In genomic region chr5:99613321-99614118, GRCm38 (mm10) we compare ENCODE assay signal across 8 mouse cellular contexts.
DNase-seq lines count a peak whose midpoint lies in the region; ATAC-seq and TF ChIP-seq lines count a peak whose summit lies in the region.
"Had no signal": no experiment of that assay in that cellular context is flagged by ENCODE, and none has a peak within 500 bp of the region (broad histone marks: within the 10 kb centered on the region; RNA-seq: fewer than 3 reads in every experiment).

No protein-coding gene starts in this region.

- no peak for TF ChIP-seq POLR2A in limb, embryonic 14.5 days (IDR thresholded peaks at IDR 0.05; ENCODE audit: borderline replicate concordance, extremely low read depth, insufficient read depth, insufficient read length)

- peak overlapping the region; percentile 11; the same call in 1 of the 2 replicates for H3K4me3 ChIP-seq in lung, embryonic 14.5 days (ENCODE audit: low read depth, low read length)
- H3K4me3 ChIP-seq in forebrain, embryonic 11.5 days (ENCODE audit: low read depth, low read length): peak overlapping the region; percentile 16; the same call in 1 of the 2 replicates
- H3K4me3 ChIP-seq in limb, embryonic 14.5 days (replicated peaks; ENCODE audit: low read length): peak overlapping the region; percentile 20; the same call in 1 of the 2 replicates
- peak overlapping the region; percentile 11; the same call in 1 of the 2 replicates for H3K4me3 ChIP-seq in stomach, embryonic 14.5 days (ENCODE audit: low read depth, low read length)
- H3K4me3 ChIP-seq: myocyte had no signal

- 2% methylated on average over 24 of the region's 24 CpGs for WGBS in lung, embryonic 14.5 days
- under 1% methylated on average over 24 of the region's 24 CpGs for WGBS in forebrain, embryonic 11.5 days
- under 1% methylated on average over 24 of the region's 24 CpGs for WGBS in limb, embryonic 14.5 days
- 2% methylated on average over 24 of the region's 24 CpGs for WGBS in stomach, embryonic 14.5 days

- peaks cover 14% of the 10 kb centered on the region; the same call in 1 of the 2 replicates for H3K27me3 ChIP-seq in lung, embryonic 14.5 days (ENCODE audit: insufficient read depth, low read length)
- H3K27me3 ChIP-seq in forebrain, embryonic 11.5 days (ENCODE audit: control insufficient read depth, insufficient read depth, low read length): peaks cover 4% of the 10 kb centered on the region
- no peaks in the 10 kb centered on the region for H3K27me3 ChIP-seq in limb, embryonic 14.5 days (ENCODE audit: control insufficient read depth, insufficient read depth, low read length)
- H3K27me3 ChIP-seq in stomach, embryonic 14.5 days (ENCODE audit: control insufficient read depth, insufficient read depth, low read length): peaks cover 3% of the 10 kb centered on the region; the same call in 1 of the 2 replicates

- peak; percentile 41; the same call in 1 of the 2 replicates for ATAC-seq in lung, embryonic 14.5 days (ENCODE audit: insufficient read depth)
- peak; percentile 81 for ATAC-seq in forebrain, embryonic 11.5 days (replicated peaks; ENCODE audit: low FRiP score)
- peak; percentile 55; the same call in 1 of the 2 replicates for ATAC-seq in limb, embryonic 14.5 days (ENCODE audit: low FRiP score, low read depth)
- ATAC-seq in stomach, embryonic 14.5 days (ENCODE audit: insufficient number of reproducible peaks, insufficient read depth, low FRiP score, low read depth): peak; percentile 47

- peak; percentile 59 for DNase-seq in lung, embryonic 14.5 days
- no peak for DNase-seq in lung, postnatal 25 days (ENCODE audit: low spot score)
- peak; percentile 82 for DNase-seq in forebrain, embryonic 11.5 days (ENCODE audit: low spot score)
- DNase-seq in limb, embryonic 14.5 days (ENCODE audit: low spot score): peak; percentile 43
- no peak for DNase-seq in frontal cortex, postnatal 14 days (ENCODE audit: low spot score in 2 of 2)
- DNase-seq in spleen, adult 18-20 months: no peak

- H3K27ac ChIP-seq in lung, embryonic 14.5 days (ENCODE audit: low read depth): no peak overlapping the region
- H3K27ac ChIP-seq in forebrain, embryonic 11.5 days (ENCODE audit: low read depth, low read length): peak overlapping the region; percentile 50
- no peak overlapping the region for H3K27ac ChIP-seq in limb, embryonic 14.5 days (replicated peaks; ENCODE audit: low read depth, low read length)
- no peak overlapping the region for H3K27ac ChIP-seq in stomach, embryonic 14.5 days (ENCODE audit: low read length)

- peak overlapping the region; percentile 50 for H3K4me2 ChIP-seq in lung, embryonic 14.5 days
- peak overlapping the region; percentile 52 for H3K4me2 ChIP-seq in forebrain, embryonic 11.5 days (ENCODE audit: low read depth, low read length, severe bottlenecking)
- peak overlapping the region; percentile 43 for H3K4me2 ChIP-seq in limb, embryonic 14.5 days (replicated peaks; ENCODE audit: low read depth, low read length, severe bottlenecking)
- H3K4me2 ChIP-seq in stomach, embryonic 14.5 days (replicated peaks; ENCODE audit: low read depth, low read length): peak overlapping the region; percentile 31

- no peaks in the 10 kb centered on the region for H3K9me3 ChIP-seq in lung, embryonic 14.5 days (ENCODE audit: low read depth, low read length)
- H3K9me3 ChIP-seq in forebrain, embryonic 11.5 days (ENCODE audit: control insufficient read depth, low read length): no peaks in the 10 kb centered on the region
- H3K9me3 ChIP-seq in limb, embryonic 14.5 days (ENCODE audit: control insufficient read depth, low read length): no peaks in the 10 kb centered on the region
- H3K9me3 ChIP-seq in stomach, embryonic 14.5 days (ENCODE audit: control insufficient read depth, low read depth, low read length): no peaks in the 10 kb centered on the region

- no peak for TF ChIP-seq CTCF in lung, embryonic 14.5 days (IDR thresholded peaks at IDR 0.05; ENCODE audit: low read depth)

- H3K9ac ChIP-seq in lung, embryonic 14.5 days: peak overlapping the region; percentile 23; the same call in 1 of the 2 replicates
- H3K9ac ChIP-seq in forebrain, embryonic 11.5 days (ENCODE audit: low read length): peak overlapping the region; percentile 44; the same call in 1 of the 2 replicates
- H3K9ac ChIP-seq in limb, embryonic 14.5 days (ENCODE audit: low read depth, low read length, severe bottlenecking): no peak overlapping the region; the same call in 1 of the 2 replicates
- H3K9ac ChIP-seq in stomach, embryonic 14.5 days (replicated peaks; ENCODE audit: low read depth, low read length): no peak overlapping the region

- no peaks in the 10 kb centered on the region; the same call in 1 of the 2 replicates for H3K4me1 ChIP-seq in lung, embryonic 14.5 days (ENCODE audit: insufficient read depth)
- peaks cover 15% of the 10 kb centered on the region for H3K4me1 ChIP-seq in forebrain, embryonic 11.5 days (replicated peaks; ENCODE audit: control insufficient read depth, insufficient read depth, low read length)
- H3K4me1 ChIP-seq in limb, embryonic 14.5 days (ENCODE audit: control insufficient read depth, insufficient read depth, low read length): peaks cover 12% of the 10 kb centered on the region
- peaks cover 12% of the 10 kb centered on the region; the same call in 1 of the 2 replicates for H3K4me1 ChIP-seq in stomach, embryonic 14.5 days (ENCODE audit: control insufficient read depth, insufficient read depth, low read length)

- H3K36me3 ChIP-seq in lung, embryonic 14.5 days (ENCODE audit: insufficient read depth): no peaks in the 10 kb centered on the region
- H3K36me3 ChIP-seq in forebrain, embryonic 11.5 days (ENCODE audit: control insufficient read depth, insufficient read depth, low read length): no peaks in the 10 kb centered on the region
- H3K36me3 ChIP-seq in limb, embryonic 14.5 days (ENCODE audit: control insufficient read depth, insufficient read depth, low read length): no peaks in the 10 kb centered on the region
- no peaks in the 10 kb centered on the region for H3K36me3 ChIP-seq in stomach, embryonic 14.5 days (ENCODE audit: control insufficient read depth, insufficient read depth, low read length)

Comparison
In these comparisons a context has a peak if more than half of its experiments do, and no peak if none do; other contexts are left out.
1. DNase-seq: peak in lung, embryonic 14.5 days (single experiment), forebrain, embryonic 11.5 days (single experiment) and limb, embryonic 14.5 days (single experiment); none in lung, postnatal 25 days (single experiment), frontal cortex, postnatal 14 days (0 of 2) and spleen, adult 18-20 months (0 of 2).
2. H3K9ac ChIP-seq: peak in lung, embryonic 14.5 days (single experiment) and forebrain, embryonic 11.5 days (single experiment); none in limb, embryonic 14.5 days (single experiment) and stomach, embryonic 14.5 days (single experiment).
3. Peak in every context shown above with its lines, with median percentiles within 50 percentile points of each other: ATAC-seq, H3K4me2 ChIP-seq and H3K4me3 ChIP-seq.